9 mouse cellular contexts compared by ENCODE assay signal in genomic region chr14:62226576-62227047, GRCm38 (mm10).
DNase-seq lines count a peak whose midpoint lies in the region; ATAC-seq and TF ChIP-seq lines count a peak whose summit lies in the region.
"Had no signal": no experiment of that assay in that cellular context is flagged by ENCODE, and none has a peak within 500 bp of the region (broad histone marks: within the 10 kb centered on the region; RNA-seq: fewer than 3 reads in every experiment).

No protein-coding gene starts in this region.

- no peak for TF ChIP-seq POLR2A in limb, embryonic 14.5 days (IDR thresholded peaks at IDR 0.05; ENCODE audit: borderline replicate concordance, extremely low read depth, insufficient read depth, insufficient read length)

- no peak overlapping the region for H3K4me3 ChIP-seq in limb, embryonic 14.5 days (replicated peaks; ENCODE audit: low read length)
- H3K4me3 ChIP-seq in limb, embryonic 10.5 days: no peak overlapping the region
- H3K4me3 ChIP-seq: limb, embryonic 13.5 days had no signal

- DNase-seq in limb, embryonic 14.5 days (ENCODE audit: low spot score): peak; percentile 18
- no peak for DNase-seq in limb, embryonic 10.5 days (ENCODE audit: low spot score)
- DNase-seq in NIH3T3 (ENCODE audit: low read depth): peak; percentile 2
- peak; percentile 7 for DNase-seq in embryo, embryonic 11.5 days (ENCODE audit: low read depth, low spot score)
- DNase-seq in layer of hippocampus, adult 8-10 months (ENCODE audit: low spot score in 2 of 2): peak; percentile 29 to 31
- DNase-seq in right cerebral cortex, adult 18-20 months: peak; percentile 35
- no peak for DNase-seq in spleen, adult 12 weeks (ENCODE audit: low spot score)
- DNase-seq in heart, postnatal 36 days: no peak

- H3K4me2 ChIP-seq in limb, embryonic 14.5 days (replicated peaks; ENCODE audit: low read depth, low read length, severe bottlenecking): no peak overlapping the region
- H3K4me2 ChIP-seq: limb, embryonic 13.5 days had no signal

- H3K27ac ChIP-seq in limb, embryonic 14.5 days (replicated peaks; ENCODE audit: low read depth, low read length): no peak overlapping the region
- no peak overlapping the region for H3K27ac ChIP-seq in limb, embryonic 10.5 days
- H3K27ac ChIP-seq: limb, embryonic 13.5 days had no signal

- no peaks in the 10 kb centered on the region for H3K36me3 ChIP-seq in limb, embryonic 14.5 days (ENCODE audit: control insufficient read depth, insufficient read depth, low read length)
- no peaks in the 10 kb centered on the region for H3K36me3 ChIP-seq in limb, embryonic 10.5 days
- H3K36me3 ChIP-seq: limb, embryonic 13.5 days had no signal

- H3K4me1 ChIP-seq in limb, embryonic 14.5 days (ENCODE audit: control insufficient read depth, insufficient read depth, low read length): no peaks in the 10 kb centered on the region
- no peaks in the 10 kb centered on the region for H3K4me1 ChIP-seq in limb, embryonic 10.5 days

- intact Hi-C loops in heart, postnatal 36 days (cut with DNase I): no loop called here

- no peak for ATAC-seq in limb, embryonic 14.5 days (ENCODE audit: low FRiP score, low read depth)

- no peaks in the 10 kb centered on the region for H3K27me3 ChIP-seq in limb, embryonic 14.5 days (ENCODE audit: control insufficient read depth, insufficient read depth, low read length)
- no peaks in the 10 kb centered on the region for H3K27me3 ChIP-seq in limb, embryonic 10.5 days (ENCODE audit: low read depth, poor library complexity, severe bottlenecking)
- H3K27me3 ChIP-seq: limb, embryonic 13.5 days had no signal

- 72% methylated on average over 11 of the region's 11 CpGs for WGBS in limb, embryonic 14.5 days
- 84% methylated on average over 11 of the region's 11 CpGs for WGBS in limb, embryonic 10.5 days

- no peak overlapping the region for H3K9ac ChIP-seq in limb, embryonic 14.5 days (ENCODE audit: low read depth, low read length, severe bottlenecking)
- H3K9ac ChIP-seq: limb, embryonic 13.5 days had no signal

- H3K9me3 ChIP-seq in limb, embryonic 14.5 days (ENCODE audit: control insufficient read depth, low read length): no peaks in the 10 kb centered on the region
- H3K9me3 ChIP-seq in limb, embryonic 10.5 days (replicated peaks): no peaks in the 10 kb centered on the region
- H3K9me3 ChIP-seq: limb, embryonic 13.5 days had no signal

Comparison
In these comparisons a context has a peak if more than half of its experiments do, and no peak if none do; other contexts are left out.
1. DNase-seq: peak in limb, embryonic 14.5 days (single experiment), NIH3T3 (single experiment), embryo, embryonic 11.5 days (single experiment), layer of hippocampus, adult 8-10 months (2 of 2) and right cerebral cortex, adult 18-20 months (single experiment); none in limb, embryonic 10.5 days (single experiment), spleen, adult 12 weeks (single experiment) and heart, postnatal 36 days (0 of 2).